Mouse (Mus musculus) ES-Bruce4 (cell line): Measurements from ENCODE around the gene Ccl11.

Experiments
- CTCF ChIP-seq: IDR thresholded peaks from one replicate; pipeline ENCODE4 v1.8.1; 2011; ENCODE audit warnings: low read depth, low read length
- POLR2A ChIP-seq: IDR thresholded peaks from one replicate; pipeline ENCODE4 v1.8.1; 2011; ENCODE audit warnings: low read length; ENCODE audit not compliant: insufficient read depth

GRCm38 (mm10) chr11:82019389-82019788 is 38.2 kb upstream of the Ccl11 start:
- TF ChIP-seq CTCF: no peak
- no peak for TF ChIP-seq POLR2A
